Mouse (Mus musculus) intestine, embryonic 15.5 days (tissue): Measurements from ENCODE around the gene Kcnd3. TPM values are rescaled to one million over a fixed set of nuclear protein-coding genes. Genes with fewer than 3 reads are reported as not detected.

Experiments used
- ATAC-seq: fragments of 200-750 bp; cut with Nextera tagmentation; 2 replicates; pipeline ENCODE4 v1.8.0; 2017; ENCODE audit warnings: moderate TSS enrichment, moderate library complexity
- H3K27ac ChIP-seq: fragments of 300-500 bp; sonication (generic); 2 replicates; pipeline ENCODE4 v1.5.1; 2015; ENCODE audit warnings: mild to moderate bottlenecking, inconsistent platforms
- H3K27me3 ChIP-seq: fragments of 300-500 bp; sonication (generic); replicated peaks from 2 replicates; pipeline ENCODE4 v1.6.1; 2015; ENCODE audit warnings: inconsistent platforms
- H3K36me3 ChIP-seq: fragments of 300-500 bp; sonication (generic); 2 replicates; pipeline ENCODE4 v1.6.1; 2015; ENCODE audit warnings: inconsistent platforms
- H3K4me1 ChIP-seq: fragments of 300-500 bp; sonication (generic); replicated peaks from 2 replicates; pipeline ENCODE4 v1.6.1; 2015; ENCODE audit warnings: inconsistent platforms
- H3K4me2 ChIP-seq: fragments of 300-500 bp; sonication (generic); replicated peaks from 2 replicates; pipeline ENCODE4 v1.6.1; 2015; ENCODE audit warnings: mild to moderate bottlenecking, inconsistent platforms
- H3K4me3 ChIP-seq: fragments of 300-500 bp; sonication (generic); replicated peaks from 2 replicates; pipeline ENCODE4 v1.5.1; 2015; ENCODE audit warnings: inconsistent platforms
- H3K9ac ChIP-seq: fragments of 300-500 bp; sonication (generic); 2 replicates; pipeline ENCODE4 v1.6.1; 2015; ENCODE audit warnings: inconsistent platforms
- H3K9me3 ChIP-seq: fragments of 300-500 bp; sonication (generic); 2 replicates; pipeline ENCODE4 v1.6.1; 2016; ENCODE audit warnings: inconsistent platforms
- whole genome bisulfite sequencing: fragments of 180-500 bp; shearing (Covaris S2); methylation state at CpG from one replicate; pipeline ENCODE4 v1.1.7; 2015; 5-methylcytosine and 5-hydroxymethylcytosine counted together
- polyA plus RNA-seq: library from polyadenylated mRNA; unstranded; fragments of >200 nt; fragmentation: Nextera tagmentation; extraction: Ambion mirVana; gene quantifications from 2 replicates; pipeline ENCODE4 v1.2.1, GENCODE M21; 2015

The Kcnd3 gene
- polyA plus RNA-seq, 1 experiment from 2014 or later = 4.3 TPM

DNA sequence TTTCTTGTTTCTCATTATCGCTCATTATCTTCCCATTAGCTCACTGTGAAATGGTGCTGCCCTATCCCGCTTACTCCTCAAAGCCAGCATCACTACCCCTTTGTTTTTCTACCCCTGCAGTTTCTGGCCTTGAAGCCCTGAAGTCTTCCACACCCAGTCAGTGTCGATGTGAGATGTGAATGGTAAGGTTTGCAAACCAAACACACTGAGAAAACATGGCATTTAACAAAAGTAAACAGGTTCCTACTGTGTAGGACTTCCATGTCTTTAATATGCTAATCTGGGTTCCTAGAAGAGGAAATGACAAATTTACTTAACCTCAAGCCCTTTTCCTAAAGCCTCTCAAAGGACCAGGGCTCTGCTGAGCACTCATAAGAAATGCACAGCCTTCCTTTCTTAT, 118.7 kb downstream of the Kcnd3 start:
- Histone ChIP-seq H3K4me3 (no peak overlapping the region), H3K4me1 (no peaks in the 10 kb centered on the region), H3K27ac (no peak overlapping the region), H3K27me3 (no peaks in the 10 kb centered on the region), H3K9ac (no peak overlapping the region), H3K36me3 (no peaks in the 10 kb centered on the region), H3K4me2 (no peak overlapping the region), H3K9me3 (no peaks in the 10 kb centered on the region)
- WGBS = 36% methylated on average over 3 of the region's 3 CpGs
- ATAC-seq = no peak

DNA sequence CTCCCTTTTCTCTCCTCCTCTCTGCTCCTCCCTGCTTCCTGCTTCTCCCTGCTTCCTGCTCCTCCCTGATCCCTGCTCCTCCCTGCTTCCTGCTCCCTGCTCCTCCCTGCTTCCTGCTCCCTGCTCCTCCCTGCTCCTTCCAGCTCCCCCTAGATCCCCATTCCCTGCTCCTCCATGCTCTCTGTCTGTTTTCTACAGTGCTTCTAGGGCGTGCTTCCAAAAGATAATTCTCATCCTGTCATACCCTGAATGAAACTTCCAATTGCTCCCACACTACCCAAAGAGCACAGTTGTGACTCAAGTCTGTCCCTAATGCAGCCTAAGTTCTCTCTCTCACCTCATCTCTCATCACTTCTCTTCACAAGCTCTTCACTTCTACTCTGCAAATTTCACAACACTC, 119.8 kb downstream of the Kcnd3 start:
- WGBS = 67% methylated on average over 1 of the region's 1 CpGs
- H3K36me3 ChIP-seq = no peaks in the 10 kb centered on the region
- H3K4me1 ChIP-seq = no peaks in the 10 kb centered on the region
- no peak for ATAC-seq
- no peak overlapping the region for H3K27ac ChIP-seq
- no peaks in the 10 kb centered on the region for H3K27me3 ChIP-seq
- H3K4me3 ChIP-seq = no peak overlapping the region
- H3K9me3 ChIP-seq = no peaks in the 10 kb centered on the region
- no peak overlapping the region for H3K9ac ChIP-seq
- H3K4me2 ChIP-seq = no peak overlapping the region

- no peak overlapping the region for H3K4me2 ChIP-seq
- no peak overlapping the region for H3K4me3 ChIP-seq
- no peaks in the 10 kb centered on the region for H3K9me3 ChIP-seq
- 73% methylated on average over 2 of the region's 2 CpGs for WGBS
- H3K4me1 ChIP-seq = no peaks in the 10 kb centered on the region
- ATAC-seq = no peak
- H3K27me3 ChIP-seq = no peaks in the 10 kb centered on the region
- H3K27ac ChIP-seq = no peak overlapping the region
- no peaks in the 10 kb centered on the region for H3K36me3 ChIP-seq
- no peak overlapping the region for H3K9ac ChIP-seq
Observed at GRCm38 (mm10) chr3:105573156-105573555, 121.0 kb downstream of the Kcnd3 start.

DNA sequence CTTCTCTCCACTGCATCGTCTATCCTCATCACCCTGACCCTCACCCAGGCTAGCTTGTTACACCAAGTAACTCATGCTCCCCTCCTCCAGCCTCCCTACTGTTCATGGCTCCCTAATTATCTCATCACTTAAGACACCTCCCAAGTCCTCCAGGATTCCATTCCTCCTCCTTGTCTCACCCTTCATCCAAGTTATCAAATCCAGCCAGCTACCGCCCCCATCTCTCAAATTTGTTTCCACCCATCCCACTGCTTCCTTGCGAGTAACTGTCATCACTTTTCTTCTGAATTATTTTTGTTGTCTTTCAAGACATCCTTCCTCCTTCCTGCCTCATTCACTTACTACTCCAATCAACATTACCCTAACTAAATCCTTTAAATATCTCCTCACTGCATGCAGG, 126.2 kb downstream of the Kcnd3 start:
- no peaks in the 10 kb centered on the region for H3K9me3 ChIP-seq
- no peaks in the 10 kb centered on the region for H3K36me3 ChIP-seq
- no peak overlapping the region for H3K9ac ChIP-seq
- no peak for ATAC-seq
- H3K27ac ChIP-seq = no peak overlapping the region
- 79% methylated on average over 3 of the region's 3 CpGs for WGBS
- no peaks in the 10 kb centered on the region for H3K27me3 ChIP-seq
- H3K4me3 ChIP-seq = no peak overlapping the region
- no peak overlapping the region for H3K4me2 ChIP-seq
- H3K4me1 ChIP-seq = no peaks in the 10 kb centered on the region

DNA sequence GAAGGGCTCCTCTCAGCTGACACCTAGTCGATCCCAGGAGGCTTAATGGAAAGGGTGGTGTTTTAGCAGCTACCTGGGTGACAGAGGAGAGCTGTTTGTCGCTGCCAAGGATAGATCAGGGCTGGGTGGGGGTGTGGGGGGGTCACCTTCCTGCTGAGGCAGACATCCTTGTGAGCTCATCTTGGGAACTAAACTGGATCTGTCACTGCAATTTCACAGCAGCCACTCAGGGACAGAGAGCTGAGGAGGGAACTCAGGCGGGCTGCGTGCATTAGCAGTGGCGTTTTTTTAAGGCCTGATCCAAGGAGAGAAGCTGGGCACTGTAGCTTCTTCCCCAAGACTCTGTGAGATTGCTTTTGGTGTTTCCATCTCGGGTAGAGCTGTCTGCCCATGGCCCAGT, 129.0 kb downstream of the Kcnd3 start:
- Histone ChIP-seq H3K4me2 (no peak overlapping the region), H3K27me3 (no peaks in the 10 kb centered on the region), H3K4me1 (no peaks in the 10 kb centered on the region), H3K36me3 (no peaks in the 10 kb centered on the region), H3K27ac (no peak overlapping the region), H3K9ac (no peak overlapping the region), H3K4me3 (no peak overlapping the region), H3K9me3 (no peaks in the 10 kb centered on the region)
- 58% methylated on average over 6 of the region's 6 CpGs for WGBS
- no peak for ATAC-seq

DNA sequence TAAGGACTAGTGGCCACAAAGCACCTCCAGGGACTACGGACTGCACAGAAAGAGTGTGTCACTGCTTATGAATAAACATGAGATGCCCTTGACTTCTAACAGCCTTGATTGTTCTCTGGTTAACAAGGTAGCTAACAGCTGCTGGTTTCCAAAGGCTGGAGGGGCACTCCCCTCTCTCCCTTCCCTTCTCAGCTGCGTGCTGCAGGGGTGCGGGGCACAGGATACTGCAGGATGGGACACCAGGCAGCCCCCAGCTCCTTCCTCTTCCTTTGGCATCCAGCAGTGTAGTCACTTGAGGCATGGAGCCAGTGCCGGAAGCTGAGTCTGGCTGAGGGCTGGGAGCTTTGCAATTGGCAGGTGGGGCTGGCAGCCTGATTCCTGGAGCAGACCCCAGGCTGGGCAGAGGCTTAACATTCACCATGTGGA, 133.6 kb downstream of the Kcnd3 start:
- 41% methylated on average over 4 of the region's 4 CpGs for WGBS
- H3K27ac ChIP-seq = no peak overlapping the region
- ATAC-seq = no peak
- H3K36me3 ChIP-seq = no peaks in the 10 kb centered on the region
- no peaks in the 10 kb centered on the region for H3K27me3 ChIP-seq
- no peak overlapping the region for H3K4me3 ChIP-seq
- no peaks in the 10 kb centered on the region for H3K4me1 ChIP-seq
- H3K4me2 ChIP-seq = no peak overlapping the region
- H3K9me3 ChIP-seq = no peaks in the 10 kb centered on the region
- H3K9ac ChIP-seq = no peak overlapping the region

DNA sequence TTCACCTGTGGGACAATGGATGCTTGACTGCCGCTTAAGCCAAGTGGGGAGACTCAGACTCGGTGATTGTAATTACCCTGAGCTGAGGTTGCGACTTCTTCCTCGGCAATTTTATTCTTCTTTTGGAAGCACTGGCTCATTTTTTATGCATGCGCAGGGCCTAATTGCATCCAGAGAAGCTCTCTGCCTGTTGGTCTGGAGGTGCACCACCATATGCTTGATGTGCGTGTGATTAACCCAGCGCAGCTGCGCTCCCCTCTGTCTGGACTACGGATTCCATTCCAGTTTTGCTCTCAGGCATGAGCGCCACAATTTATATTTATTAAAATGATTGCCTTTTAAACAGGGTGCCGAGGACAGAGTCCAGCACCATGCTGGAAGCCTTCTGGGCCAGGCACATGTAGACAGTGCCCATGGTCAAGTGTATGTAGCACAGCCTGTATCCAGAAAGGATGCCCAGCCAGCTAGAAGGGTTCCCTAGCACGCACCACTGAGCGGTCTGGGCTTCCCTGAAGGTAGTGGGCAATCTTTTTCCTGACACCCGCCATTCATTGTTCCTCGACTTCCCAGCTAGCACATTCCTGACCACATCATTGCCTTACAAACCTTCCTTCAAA, 138.0 kb downstream of the Kcnd3 start:
- H3K9me3 ChIP-seq = no peaks in the 10 kb centered on the region
- no peak overlapping the region for H3K9ac ChIP-seq
- H3K27ac ChIP-seq = no peak overlapping the region
- H3K4me3 ChIP-seq = no peak overlapping the region
- H3K36me3 ChIP-seq = no peaks in the 10 kb centered on the region
- 83% methylated on average over 15 of the region's 15 CpGs for WGBS
- ATAC-seq = no peak
- H3K4me1 ChIP-seq = no peaks in the 10 kb centered on the region
- H3K4me2 ChIP-seq = no peak overlapping the region
- no peaks in the 10 kb centered on the region for H3K27me3 ChIP-seq

GRCm38 (mm10) chr3:105591766-105592165, 139.6 kb downstream of the Kcnd3 start:
- Histone ChIP-seq H3K4me3 (no peak overlapping the region), H3K4me1 (no peaks in the 10 kb centered on the region), H3K27me3 (no peaks in the 10 kb centered on the region), H3K9me3 (no peaks in the 10 kb centered on the region), H3K27ac (no peak overlapping the region), H3K4me2 (no peak overlapping the region), H3K36me3 (no peaks in the 10 kb centered on the region), H3K9ac (no peak overlapping the region)
- no peak for ATAC-seq
- WGBS = 95% methylated on average over 1 of the region's 1 CpGs

- no peaks in the 10 kb centered on the region for H3K9me3 ChIP-seq
- H3K36me3 ChIP-seq = no peaks in the 10 kb centered on the region
- H3K27me3 ChIP-seq = no peaks in the 10 kb centered on the region
- WGBS = 83% methylated on average over 2 of the region's 2 CpGs
- no peak for ATAC-seq
- no peak overlapping the region for H3K4me2 ChIP-seq
- H3K27ac ChIP-seq = no peak overlapping the region
- H3K4me1 ChIP-seq = no peaks in the 10 kb centered on the region
- H3K9ac ChIP-seq = no peak overlapping the region
- no peak overlapping the region for H3K4me3 ChIP-seq
Observed at GRCm38 (mm10) chr3:105592246-105592645, 140.1 kb downstream of the Kcnd3 start.

DNA sequence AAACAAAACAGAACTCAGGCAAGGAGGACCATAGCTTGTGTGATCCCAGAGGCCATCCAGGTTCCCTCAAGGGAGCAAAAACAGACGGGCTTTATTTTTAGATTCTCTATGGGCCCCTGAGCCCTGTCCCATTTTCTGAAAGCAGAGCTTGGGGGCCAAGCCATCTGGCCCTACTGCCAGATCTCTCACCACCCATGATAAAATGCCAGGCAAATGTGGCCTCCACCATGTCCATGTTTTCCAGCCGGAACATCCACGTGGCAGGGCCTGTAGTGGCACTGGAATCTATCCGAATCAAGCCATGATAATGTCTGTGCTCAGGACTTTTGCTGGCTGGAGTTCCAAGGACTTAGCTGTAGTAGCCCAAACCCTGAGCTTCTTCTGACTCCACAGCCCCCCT, 148.4 kb downstream of the Kcnd3 start:
- Histone ChIP-seq H3K36me3 (no peaks in the 10 kb centered on the region), H3K4me3 (no peak overlapping the region), H3K27ac (no peak overlapping the region), H3K27me3 (no peaks in the 10 kb centered on the region), H3K4me2 (no peak overlapping the region), H3K9me3 (no peaks in the 10 kb centered on the region), H3K4me1 (no peaks in the 10 kb centered on the region), H3K9ac (no peak overlapping the region)
- WGBS = 91% methylated on average over 4 of the region's 4 CpGs
- no peak for ATAC-seq

DNA sequence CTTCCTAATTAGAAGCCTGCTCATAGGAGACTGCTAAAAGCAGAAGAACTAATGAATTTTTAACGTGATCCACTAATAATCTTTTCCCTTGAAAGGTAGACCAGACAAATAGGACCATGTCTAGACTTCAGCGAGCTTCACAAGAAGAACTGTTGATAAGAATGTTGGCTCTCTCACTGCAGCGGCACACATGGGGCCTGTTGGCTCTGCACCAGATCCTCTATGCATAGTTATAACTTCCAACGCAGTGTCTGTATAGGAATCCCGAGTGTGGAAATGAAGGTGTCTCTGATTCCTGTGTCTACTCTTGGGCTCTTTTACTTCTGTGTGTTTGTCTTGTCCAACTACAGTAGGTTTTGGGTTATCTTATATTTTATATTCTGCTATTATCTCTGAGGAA, 150.8 kb downstream of the Kcnd3 start:
- no peak overlapping the region for H3K9ac ChIP-seq
- no peaks in the 10 kb centered on the region for H3K4me1 ChIP-seq
- no peak overlapping the region for H3K27ac ChIP-seq
- H3K27me3 ChIP-seq = no peaks in the 10 kb centered on the region
- WGBS = 86% methylated on average over 5 of the region's 5 CpGs
- ATAC-seq = no peak
- no peaks in the 10 kb centered on the region for H3K9me3 ChIP-seq
- H3K36me3 ChIP-seq = no peaks in the 10 kb centered on the region
- H3K4me2 ChIP-seq = no peak overlapping the region
- H3K4me3 ChIP-seq = no peak overlapping the region

- H3K9me3 ChIP-seq = no peaks in the 10 kb centered on the region
- 79% methylated on average over 5 of the region's 5 CpGs for WGBS
- ATAC-seq = no peak
- no peaks in the 10 kb centered on the region for H3K27me3 ChIP-seq
- H3K9ac ChIP-seq = no peak overlapping the region
- no peaks in the 10 kb centered on the region for H3K36me3 ChIP-seq
- no peak overlapping the region for H3K4me3 ChIP-seq
- H3K4me1 ChIP-seq = no peaks in the 10 kb centered on the region
- no peak overlapping the region for H3K27ac ChIP-seq
- no peak overlapping the region for H3K4me2 ChIP-seq
Observed at GRCm38 (mm10) chr3:105605726-105606125, 153.6 kb downstream of the Kcnd3 start.

DNA sequence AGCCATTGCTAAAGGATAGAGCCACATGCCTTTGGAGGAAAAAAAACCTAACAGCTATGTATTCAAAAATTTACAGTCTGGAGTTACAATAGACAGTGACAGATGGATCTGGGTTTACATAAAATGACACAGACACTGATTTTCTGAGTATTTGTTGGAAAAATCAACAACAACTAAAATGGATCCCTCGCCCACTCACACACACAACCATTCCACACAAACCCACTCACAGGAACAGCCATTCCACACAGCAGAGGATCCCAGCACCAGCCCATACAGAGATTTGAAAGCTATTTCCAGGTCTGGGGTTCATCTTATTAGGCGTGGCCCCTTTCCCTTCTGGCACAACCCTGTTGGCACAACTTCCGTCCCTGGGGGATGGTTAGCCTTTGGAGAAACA, 156.7 kb downstream of the Kcnd3 start:
- Histone ChIP-seq H3K27me3 (no peaks in the 10 kb centered on the region), H3K9ac (no peak overlapping the region)
- 77% methylated on average over 3 of the region's 3 CpGs for WGBS

More for the DNA sequence above, 156.7 kb downstream of the Kcnd3 start:
- Histone ChIP-seq H3K4me1 (no peaks in the 10 kb centered on the region), H3K27ac (no peak overlapping the region), H3K36me3 (no peaks in the 10 kb centered on the region), H3K4me3 (no peak overlapping the region), H3K4me2 (no peak overlapping the region), H3K9me3 (no peaks in the 10 kb centered on the region)
- no peak for ATAC-seq
